Mouse (Mus musculus) olfactory bulb, adult 2 months (tissue): ENCODE measurements around the gene Hipk2. TPM values are rescaled to one million over a fixed set of nuclear protein-coding genes. Genes with fewer than 3 reads are reported as not detected.

Source experiments
- H3K27ac ChIP-seq: fragments of 200-500 bp; 2 replicates; pipeline ENCODE4 v1.5.1; 2012; ENCODE audit warnings: low read depth, low read length; ENCODE audit not compliant: insufficient read depth
- H3K4me1 ChIP-seq: fragments of 200-500 bp; 2 replicates; pipeline ENCODE4 v1.6.1; 2012; ENCODE audit warnings: low read length; ENCODE audit not compliant: control insufficient read depth, insufficient read depth
- H3K4me3 ChIP-seq: fragments of 200-500 bp; 2 replicates; pipeline ENCODE4 v1.5.1; 2012; ENCODE audit warnings: mild to moderate bottlenecking, low read depth, low read length, moderate library complexity; ENCODE audit not compliant: insufficient read depth
- CTCF ChIP-seq: fragments of 200-500 bp; IDR thresholded peaks from 2 replicates; pipeline ENCODE4 v1.5.1; 2012; ENCODE audit warnings: low read depth, mild to moderate bottlenecking, low read length, moderate library complexity; ENCODE audit not compliant: insufficient read depth
- POLR2A ChIP-seq: fragments of 200-500 bp; IDR thresholded peaks from 2 replicates; pipeline ENCODE4 v1.6.1; 2012; ENCODE audit warnings: mild to moderate bottlenecking, low read depth, low read length, moderate library complexity; ENCODE audit not compliant: insufficient read depth
- WGBS: fragments of 180-500 bp; shearing (Covaris S2); methylation state at CpG from one replicate; pipeline ENCODE4 v1.1.7; 2018; 5-methylcytosine and 5-hydroxymethylcytosine counted together
- polyA plus RNA-seq: library from polyadenylated mRNA; stranded (reverse); fragments of >200 nt; gene quantifications from 2 replicates; pipeline ENCODE4 v1.2.4, GENCODE M21; 2012; ENCODE audit warnings: low replicate concordance; ENCODE audit not compliant: missing spikeins, insufficient read depth, insufficient read length

Hipk2 gene
- polyA plus RNA-seq, 1 experiment: not detected

GRCm38 (mm10) chr6:38797548-38797947, 78.4 kb downstream of the Hipk2 start:
- 79% methylated on average over 3 of the region's 3 CpGs for WGBS
- Histone ChIP-seq H3K27ac (no peak overlapping the region), H3K4me1 (peaks cover 2% of the 10 kb centered on the region; the same call in 1 of the 2 replicates), H3K4me3 (no peak overlapping the region)
- TF ChIP-seq POLR2A (no peak), CTCF (no peak)

DNA sequence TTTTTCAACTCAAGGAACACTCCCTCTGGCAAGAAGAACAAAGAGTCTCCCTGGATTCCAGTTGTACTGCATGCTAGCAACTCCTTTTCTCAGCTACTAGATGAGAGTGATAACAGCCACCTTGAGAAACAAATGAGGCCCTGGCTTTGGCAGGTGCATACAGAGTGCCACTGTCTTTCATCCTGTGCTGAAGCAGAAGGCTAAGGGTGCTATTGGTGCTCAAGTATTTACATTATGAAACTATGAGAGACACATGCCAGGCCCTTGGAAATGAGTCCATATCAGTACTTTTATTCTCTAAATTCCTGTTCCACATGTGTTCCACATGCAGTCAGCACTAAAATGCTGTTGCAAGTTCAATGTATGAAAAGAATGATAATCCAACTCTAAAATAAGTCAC, 79.0 kb downstream of the Hipk2 start:
- Histone ChIP-seq H3K4me3 (no peak overlapping the region), H3K4me1 (no peaks in the 10 kb centered on the region), H3K27ac (no peak overlapping the region)
- TF ChIP-seq CTCF: no peak
- TF ChIP-seq POLR2A: no peak

DNA sequence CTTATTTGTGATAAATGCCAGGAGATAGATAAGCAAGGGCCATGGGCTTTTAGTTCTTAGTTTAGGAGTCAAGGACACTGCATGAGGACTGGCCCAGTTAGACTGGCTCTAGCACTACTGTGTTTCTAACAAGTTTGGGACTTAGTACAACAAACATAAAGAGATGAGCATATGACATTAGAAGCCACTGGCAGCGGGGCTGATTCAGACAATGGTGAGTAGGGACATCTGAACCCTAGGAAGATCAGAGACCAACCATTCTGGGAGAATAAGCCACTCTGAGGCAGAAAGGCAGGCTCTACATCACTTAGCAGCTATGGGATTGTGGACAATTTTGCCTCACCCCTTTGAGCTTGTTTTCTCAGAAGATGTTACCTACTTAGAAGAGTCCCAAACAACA, 79.6 kb downstream of the Hipk2 start:
- Histone ChIP-seq H3K4me1 (no peaks in the 10 kb centered on the region), H3K4me3 (no peak overlapping the region), H3K27ac (no peak overlapping the region)
- TF ChIP-seq CTCF: no peak
- no peak for TF ChIP-seq POLR2A
- 97% methylated on average over 1 of the region's 1 CpGs for WGBS

- Histone ChIP-seq H3K27ac (no peak overlapping the region), H3K4me3 (no peak overlapping the region), H3K4me1 (no peaks in the 10 kb centered on the region)
- TF ChIP-seq CTCF (no peak), POLR2A (no peak)
- WGBS: 95% methylated on average over 3 of the region's 3 CpGs
Observed at GRCm38 (mm10) chr6:38795096-38795816, 80.7 kb downstream of the Hipk2 start.

- H3K4me3 ChIP-seq: no peak overlapping the region
- no peak overlapping the region for H3K27ac ChIP-seq
- 75% methylated on average over 3 of the region's 3 CpGs for WGBS
- H3K4me1 ChIP-seq: no peaks in the 10 kb centered on the region
- TF ChIP-seq POLR2A (no peak), CTCF (no peak)
Observed at GRCm38 (mm10) chr6:38792966-38793365, 83.0 kb downstream of the Hipk2 start.

- H3K27ac ChIP-seq: no peak overlapping the region
- H3K4me1 ChIP-seq: no peaks in the 10 kb centered on the region
- H3K4me3 ChIP-seq: no peak overlapping the region
- TF ChIP-seq CTCF: no peak
- TF ChIP-seq POLR2A: no peak
- 88% methylated on average over 5 of the region's 5 CpGs for WGBS
Observed at GRCm38 (mm10) chr6:38789221-38789810, 86.6 kb downstream of the Hipk2 start.

- no peak for TF ChIP-seq POLR2A
- no peak for TF ChIP-seq CTCF
- Histone ChIP-seq H3K4me1 (no peaks in the 10 kb centered on the region), H3K27ac (no peak overlapping the region), H3K4me3 (no peak overlapping the region)
- 76% methylated on average over 6 of the region's 6 CpGs for WGBS
Observed at GRCm38 (mm10) chr6:38787811-38788509, 88.0 kb downstream of the Hipk2 start.

GRCm38 (mm10) chr6:38787134-38787533, 88.8 kb downstream of the Hipk2 start:
- Histone ChIP-seq H3K4me1 (no peaks in the 10 kb centered on the region), H3K27ac (no peak overlapping the region), H3K4me3 (no peak overlapping the region)
- TF ChIP-seq POLR2A (no peak), CTCF (no peak)
- 57% methylated on average over 1 of the region's 1 CpGs for WGBS

DNA sequence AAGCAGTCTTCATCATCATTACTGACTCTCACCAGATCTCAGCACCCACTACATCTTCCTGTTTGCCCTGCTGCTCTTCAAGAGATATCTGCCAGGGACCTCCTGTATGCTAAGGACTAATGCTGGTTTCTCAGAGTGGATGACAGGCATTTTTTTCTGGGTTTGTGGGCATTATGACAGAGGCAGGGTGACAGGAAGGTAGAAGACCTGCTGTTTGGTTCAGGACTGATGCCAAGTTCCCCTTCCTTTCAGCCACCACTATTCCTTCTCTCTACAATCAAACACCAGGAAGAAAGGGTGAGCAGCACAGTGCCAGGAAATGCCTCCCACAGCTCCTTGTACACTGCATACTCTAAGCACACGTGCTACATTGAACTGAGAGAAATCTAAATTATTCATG, 90.2 kb downstream of the Hipk2 start:
- Histone ChIP-seq H3K4me1 (no peaks in the 10 kb centered on the region), H3K27ac (no peak overlapping the region), H3K4me3 (no peak overlapping the region)
- 25% methylated on average over 1 of the region's 1 CpGs for WGBS
- no peak for TF ChIP-seq CTCF
- TF ChIP-seq POLR2A: no peak
